8 mouse cellular contexts compared by ENCODE assay signal in genomic region chr15:25983614-25984013, GRCm38 (mm10). TPM values are rescaled to one million over a fixed set of nuclear protein-coding genes. Genes with fewer than 3 reads are reported as not detected.
A peak's percentile ranks its signal among the peaks of the same experiment; 100 is the strongest.
DNase-seq lines count a peak whose midpoint lies in the region; ATAC-seq and TF ChIP-seq lines count a peak whose summit lies in the region.
"Not testable (repeated sequence)": the region's sequence is repeated elsewhere in the genome, so short reads cannot be mapped to it uniquely, and the experiment has no call there.

No protein-coding gene starts in this region.

- not testable (repeated sequence) for H3K27me3 ChIP-seq in forebrain, embryonic 14.5 days (replicated peaks; ENCODE audit: control insufficient read depth, insufficient read depth, low read length); heart, embryonic 16.5 days (ENCODE audit: control insufficient read depth, insufficient read depth, low read length); intestine, postnatal 0 days (replicated peaks; ENCODE audit: control insufficient read depth, insufficient read depth, low read length); limb, embryonic 14.5 days (ENCODE audit: control insufficient read depth, insufficient read depth, low read length); lung, embryonic 16.5 days (ENCODE audit: control insufficient read depth, insufficient read depth, low read depth, low read length); neural tube, embryonic 11.5 days (ENCODE audit: control insufficient read depth, insufficient read depth, low read length); thymus, adult 2 months (ENCODE audit: control insufficient read depth, insufficient read depth, low read length)

- peaks cover 17% of the 10 kb centered on the region for H3K36me3 ChIP-seq in forebrain, embryonic 14.5 days (ENCODE audit: control insufficient read depth, insufficient read depth, low read length)
- peaks cover 11% of the 10 kb centered on the region for H3K36me3 ChIP-seq in heart, embryonic 16.5 days (ENCODE audit: control insufficient read depth, insufficient read depth)
- not testable (repeated sequence) for H3K36me3 ChIP-seq in intestine, postnatal 0 days (ENCODE audit: control insufficient read depth, insufficient read depth); neural tube, embryonic 11.5 days (ENCODE audit: control insufficient read depth, insufficient read depth, low read length)
- peaks cover 19% of the 10 kb centered on the region for H3K36me3 ChIP-seq in limb, embryonic 14.5 days (ENCODE audit: control insufficient read depth, insufficient read depth, low read length)
- peaks cover 11% of the 10 kb centered on the region; the same call in 1 of the 2 replicates for H3K36me3 ChIP-seq in lung, embryonic 16.5 days (ENCODE audit: control insufficient read depth, insufficient read depth, low read length)
- peaks cover 11% of the 10 kb centered on the region for H3K36me3 ChIP-seq in thymus, adult 2 months (ENCODE audit: control insufficient read depth, insufficient read depth, low read length)

- not testable (repeated sequence) for DNase-seq in forebrain, embryonic 14.5 days (ENCODE audit: low spot score); limb, embryonic 14.5 days (ENCODE audit: low spot score); neural tube, embryonic 11.5 days (ENCODE audit: low spot score); thymus, adult 2 months

- peak; percentile 45; the same call in 1 of the 2 replicates for ATAC-seq in forebrain, embryonic 14.5 days
- ATAC-seq in heart, embryonic 16.5 days (replicated peaks; ENCODE audit: extremely low read depth, insufficient read depth, low FRiP score), result peak; percentile 1; the same call in 1 of the 2 replicates
- ATAC-seq in intestine, postnatal 0 days, result not testable (repeated sequence)
- peak; percentile 25 for ATAC-seq in limb, embryonic 14.5 days (ENCODE audit: low FRiP score, low read depth)
- ATAC-seq in lung, embryonic 16.5 days (ENCODE audit: low read depth), result peak; percentile 11; the same call in 1 of the 2 replicates
- peak; percentile 4 for ATAC-seq in neural tube, embryonic 11.5 days (ENCODE audit: insufficient read depth, low FRiP score, low TSS enrichment)

- peak overlapping the region; percentile 92 for H3K9ac ChIP-seq in forebrain, embryonic 14.5 days (ENCODE audit: low read length)
- peak overlapping the region; percentile 87 for H3K9ac ChIP-seq in heart, embryonic 16.5 days (ENCODE audit: low read length)
- 0 out of 2 replicates have a peak overlapping the region, but pooled peaks have one; percentile 13 for H3K9ac ChIP-seq in intestine, postnatal 0 days (ENCODE audit: low read depth, low read length)
- H3K9ac ChIP-seq in limb, embryonic 14.5 days (ENCODE audit: low read depth, low read length, severe bottlenecking), result peak overlapping the region; percentile 86
- H3K9ac ChIP-seq in lung, embryonic 16.5 days (ENCODE audit: low read length), result peak overlapping the region; percentile 78
- H3K9ac ChIP-seq in neural tube, embryonic 11.5 days (ENCODE audit: low read length), result peak overlapping the region; percentile 59

- H3K4me1 ChIP-seq in cortical plate, adult 2 months (ENCODE audit: control insufficient read depth, insufficient read depth, low read length); intestine, postnatal 0 days (replicated peaks; ENCODE audit: control insufficient read depth, insufficient read depth, low read length); thymus, adult 2 months (replicated peaks; ENCODE audit: control insufficient read depth, insufficient read depth, low read length): not testable (repeated sequence)
- peaks cover 13% of the 10 kb centered on the region for H3K4me1 ChIP-seq in forebrain, embryonic 14.5 days (ENCODE audit: control insufficient read depth, insufficient read depth, low read length)
- H3K4me1 ChIP-seq in heart, embryonic 16.5 days (ENCODE audit: control insufficient read depth, insufficient read depth, low read length), result peaks cover 14% of the 10 kb centered on the region
- peaks cover 11% of the 10 kb centered on the region for H3K4me1 ChIP-seq in limb, embryonic 14.5 days (ENCODE audit: control insufficient read depth, insufficient read depth, low read length)
- peaks cover 10% of the 10 kb centered on the region for H3K4me1 ChIP-seq in lung, embryonic 16.5 days (replicated peaks; ENCODE audit: control insufficient read depth, insufficient read depth, low read length)
- H3K4me1 ChIP-seq in neural tube, embryonic 11.5 days (ENCODE audit: control insufficient read depth, insufficient read depth, low read length), result peaks cover 16% of the 10 kb centered on the region

- TF ChIP-seq CTCF in cortical plate, adult 2 months (IDR thresholded peaks at IDR 0.05; ENCODE audit: extremely low read depth, insufficient read depth, low read length); intestine, postnatal 0 days (IDR thresholded peaks at IDR 0.05; ENCODE audit: low read depth); thymus, adult 2 months (IDR thresholded peaks at IDR 0.05; ENCODE audit: borderline replicate concordance, control insufficient read depth, extremely low read depth, insufficient read depth, low read length, poor library complexity): not testable (repeated sequence)

- H3K9me3 ChIP-seq in forebrain, embryonic 14.5 days (replicated peaks; ENCODE audit: control insufficient read depth, low read length); heart, embryonic 16.5 days (replicated peaks; ENCODE audit: control insufficient read depth, low read length); intestine, postnatal 0 days (ENCODE audit: control insufficient read depth); limb, embryonic 14.5 days (ENCODE audit: control insufficient read depth, low read length); lung, embryonic 16.5 days (ENCODE audit: control insufficient read depth, low read length); neural tube, embryonic 11.5 days (ENCODE audit: control insufficient read depth, low read length): not testable (repeated sequence)

- 14% methylated on average over 6 of the region's 6 CpGs for WGBS in forebrain, embryonic 14.5 days
- 14% methylated on average over 6 of the region's 6 CpGs for WGBS in heart, embryonic 16.5 days
- 15% methylated on average over 6 of the region's 6 CpGs for WGBS in intestine, postnatal 0 days
- 14% methylated on average over 6 of the region's 6 CpGs for WGBS in limb, embryonic 14.5 days
- 15% methylated on average over 6 of the region's 6 CpGs for WGBS in lung, embryonic 16.5 days
- 17% methylated on average over 6 of the region's 6 CpGs for WGBS in neural tube, embryonic 11.5 days
- WGBS in thymus, adult 2 months, result 17% methylated on average over 6 of the region's 6 CpGs

- H3K4me3 ChIP-seq in cortical plate, adult 2 months (ENCODE audit: insufficient read depth, low read length), result peak overlapping the region; percentile 48
- peak overlapping the region; percentile 98 for H3K4me3 ChIP-seq in forebrain, embryonic 14.5 days (ENCODE audit: low read depth, low read length)
- H3K4me3 ChIP-seq in heart, embryonic 16.5 days (ENCODE audit: low read length), result peak overlapping the region; percentile 90
- peak overlapping the region; percentile 98 for H3K4me3 ChIP-seq in intestine, postnatal 0 days (ENCODE audit: low read depth, low read length)
- peak overlapping the region; percentile 91 for H3K4me3 ChIP-seq in limb, embryonic 14.5 days (replicated peaks; ENCODE audit: low read length)
- H3K4me3 ChIP-seq in lung, embryonic 16.5 days (ENCODE audit: low read length), result peak overlapping the region; percentile 100
- H3K4me3 ChIP-seq in neural tube, embryonic 11.5 days (ENCODE audit: low read depth, low read length), result peak overlapping the region; percentile 96
- peak overlapping the region; percentile 67 for H3K4me3 ChIP-seq in thymus, adult 2 months (ENCODE audit: control insufficient read depth, insufficient read depth, low read length)

- not testable (repeated sequence) for H3K27ac ChIP-seq in cortical plate, adult 2 months (ENCODE audit: insufficient read depth, low read length); neural tube, embryonic 11.5 days (ENCODE audit: low read depth, low read length)
- peak overlapping the region; percentile 76 for H3K27ac ChIP-seq in forebrain, embryonic 14.5 days (ENCODE audit: low read depth, low read length)
- H3K27ac ChIP-seq in heart, embryonic 16.5 days (ENCODE audit: low read length), result peak overlapping the region; percentile 86
- peak overlapping the region; percentile 28; the same call in 1 of the 2 replicates for H3K27ac ChIP-seq in intestine, postnatal 0 days (ENCODE audit: low read depth, low read length)
- H3K27ac ChIP-seq in limb, embryonic 14.5 days (replicated peaks; ENCODE audit: low read depth, low read length), result peak overlapping the region; percentile 89
- H3K27ac ChIP-seq in lung, embryonic 16.5 days (ENCODE audit: low read length), result peak overlapping the region; percentile 86
- H3K27ac ChIP-seq in thymus, adult 2 months (ENCODE audit: control insufficient read depth, insufficient read depth, low read length), result peak overlapping the region; percentile 8; the same call in 1 of the 2 replicates

- peak overlapping the region; percentile 97 for H3K4me2 ChIP-seq in forebrain, embryonic 14.5 days (ENCODE audit: low read length)
- H3K4me2 ChIP-seq in heart, embryonic 16.5 days (ENCODE audit: low read depth, low read length), result peak overlapping the region; percentile 66
- peak overlapping the region; percentile 88 for H3K4me2 ChIP-seq in intestine, postnatal 0 days (replicated peaks; ENCODE audit: low read depth)
- H3K4me2 ChIP-seq in limb, embryonic 14.5 days (replicated peaks; ENCODE audit: low read depth, low read length, severe bottlenecking), result peak overlapping the region; percentile 90
- H3K4me2 ChIP-seq in lung, embryonic 16.5 days (ENCODE audit: low read depth, low read length), result peak overlapping the region; percentile 68
- peak overlapping the region; percentile 48 for H3K4me2 ChIP-seq in neural tube, embryonic 11.5 days (ENCODE audit: low read depth)

- not testable (repeated sequence) for TF ChIP-seq POLR2A in cortical plate, adult 2 months (IDR thresholded peaks at IDR 0.05; ENCODE audit: extremely low read depth, insufficient read depth, low read length); limb, embryonic 14.5 days (IDR thresholded peaks at IDR 0.05; ENCODE audit: borderline replicate concordance, extremely low read depth, insufficient read depth, insufficient read length); thymus, adult 2 months (IDR thresholded peaks at IDR 0.05; ENCODE audit: control insufficient read depth, extremely low read depth, insufficient read depth, low read length, poor library complexity)

RNA-seq across cellular contexts. Expression of gene Zfp622, which starts 0.6 kb away (rescaled TPM):
- polyA plus RNA-seq in cortical plate, adult 2 months (2012; rRNA removed), result 34.7 and 36.5 TPM in 2 replicates
- polyA plus RNA-seq in forebrain, embryonic 14.5 days (2014; fragmentation: Nextera tagmentation; extraction: Ambion mirVana), result 24.6 and 29.9 TPM in 2 replicates
- 16.8 and 18.1 TPM in 2 replicates for polyA plus RNA-seq in heart, embryonic 16.5 days (2015; fragmentation: Nextera tagmentation; extraction: Ambion mirVana)
- polyA plus RNA-seq in intestine, postnatal 0 days (2015; fragmentation: Nextera tagmentation; extraction: Ambion mirVana), result 23.3 and 24.4 TPM in 2 replicates
- polyA plus RNA-seq in limb, embryonic 14.5 days (2012; rRNA removed), result 22.7 and 27.8 TPM in 2 replicates
- polyA plus RNA-seq in limb, embryonic 14.5 days (2014; fragmentation: Nextera tagmentation; extraction: Ambion mirVana), result 34.5 and 35.1 TPM in 2 replicates
- polyA plus RNA-seq in lung, embryonic 16.5 days (2015; fragmentation: Nextera tagmentation; extraction: Ambion mirVana), result 19.4 and 22.0 TPM in 2 replicates
- polyA plus RNA-seq in neural tube, embryonic 11.5 days (2014; fragmentation: Nextera tagmentation; extraction: Ambion mirVana), result 36.4 and 37.7 TPM in 2 replicates
- 20.6 and 24.0 TPM in 2 replicates for polyA plus RNA-seq in thymus, adult 2 months (2012; rRNA removed)

Comparison
In these comparisons a context has a peak if more than half of its experiments do, and no peak if none do; other contexts are left out.
1. H3K4me3 ChIP-seq: peak in every context shown above with its lines; median percentile 100 in lung, embryonic 16.5 days; 98 in forebrain, embryonic 14.5 days; 98 in intestine, postnatal 0 days; 96 in neural tube, embryonic 11.5 days; 91 in limb, embryonic 14.5 days; 90 in heart, embryonic 16.5 days; 67 in thymus, adult 2 months; 48 in cortical plate, adult 2 months.
2. H3K9ac ChIP-seq: peak in every context shown above with its lines; median percentile 92 in forebrain, embryonic 14.5 days; 87 in heart, embryonic 16.5 days; 86 in limb, embryonic 14.5 days; 78 in lung, embryonic 16.5 days; 59 in neural tube, embryonic 11.5 days; 13 in intestine, postnatal 0 days.